Mouse (Mus musculus) pancreas, adult 10 weeks (tissue): ENCODE results near the gene Jmjd1c. TPM values are rescaled to one million over a fixed set of nuclear protein-coding genes. Genes with fewer than 3 reads are reported as not detected.

Experiments used
- polyA plus RNA-seq: library from polyadenylated mRNA; stranded (reverse); fragments of 350-450 nt; fragmentation: Illumina TruSeq; extraction: RNeasy Lipid Tissue Mini Kit (QIAGEN cat#74804); gene quantifications from one replicate; pipeline ENCODE4 v1.2.3, GENCODE M21; 2015; ENCODE audit warnings: low read depth, low replicate concordance; ENCODE audit not compliant: insufficient read depth

The Jmjd1c gene
- 7.9 TPM for polyA plus RNA-seq

GRCm38 (mm10) chr10:67095798-67096620 is at the start of gene Jmjd1c:
Jmjd1c (plus strand) TSS chr10:67096125.

GRCm38 (mm10) chr10:67096621-67097436 is 904 bp downstream of the Jmjd1c start, which contains the start of gene Reep3:
Reep3 (minus strand) TSS chr10:67096945.

GRCm38 (mm10) chr10:67285176-67285814 is 189.4 kb downstream of the Jmjd1c start, which contains the start of gene Nrbf2:
Nrbf2 (minus strand) TSS chr10:67285305.

Other genes starting within 250 kb of the Jmjd1c start
- 7.5 TPM for gene Reep3, start 820 bp downstream of the Jmjd1c start, polyA plus RNA-seq
- 5.1 TPM for gene Nrbf2, start 189.2 kb downstream of the Jmjd1c start, polyA plus RNA-seq